ENCODE assay signal across 7 mouse cellular contexts in the genomic region with DNA sequence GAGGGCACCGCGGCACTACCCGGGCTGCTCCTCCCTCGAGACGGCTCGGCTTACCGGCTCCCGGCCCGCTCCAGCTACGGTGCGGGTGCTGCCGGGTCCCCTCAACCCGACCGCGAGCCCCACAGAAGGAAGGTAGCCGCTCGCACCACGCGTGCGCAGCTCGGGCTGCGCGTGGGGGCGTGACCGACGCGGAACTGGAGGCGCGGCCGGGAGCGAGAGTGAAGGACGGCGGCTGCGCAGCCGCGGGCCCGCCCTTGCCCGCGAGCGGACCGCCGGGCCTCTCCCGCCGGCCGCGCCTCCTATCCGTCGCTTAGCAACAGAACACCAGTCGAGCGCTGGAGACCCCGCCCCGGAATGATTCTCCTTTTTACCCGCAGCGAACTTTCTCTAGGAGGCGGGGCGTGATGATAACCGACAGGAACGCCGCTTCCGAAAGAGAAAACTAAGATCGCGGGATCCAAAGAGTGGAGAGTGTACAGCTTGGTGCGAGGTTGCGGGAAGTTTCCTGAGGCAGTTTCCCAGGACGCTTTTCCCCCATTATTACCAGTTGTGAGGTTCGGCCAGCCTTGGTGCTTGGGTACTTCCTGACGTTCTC. TPM values are rescaled to one million over a fixed set of nuclear protein-coding genes. Genes with fewer than 3 reads are reported as not detected.
A peak's percentile ranks its signal among the peaks of the same experiment; 100 is the strongest.
DNase-seq lines count a peak whose midpoint lies in the region; ATAC-seq and TF ChIP-seq lines count a peak whose summit lies in the region.

A gene (minus strand): TSS at position 144 of the 595 bp plus-strand sequence.

- peaks cover 7% of the 10 kb centered on the region; the same call in 1 of the 2 replicates for H3K27me3 ChIP-seq in embryonic facial prominence, embryonic 12.5 days
- no peaks in the 10 kb centered on the region for H3K27me3 ChIP-seq in heart, adult 2 months (ENCODE audit: control insufficient read depth, insufficient read depth, low read length)
- H3K27me3 ChIP-seq in limb, embryonic 13.5 days = peaks cover 14% of the 10 kb centered on the region
- peaks cover 12% of the 10 kb centered on the region for H3K27me3 ChIP-seq in midbrain, embryonic 16.5 days (ENCODE audit: control insufficient read depth, insufficient read depth, low read depth, low read length)

- TF ChIP-seq EP300 in heart, adult 2 months (IDR thresholded peaks at IDR 0.05; ENCODE audit: insufficient read depth, low read depth, low read length) = no peak

- peak; percentile 60; the same call in 1 of the 2 replicates for TF ChIP-seq POLR2A in heart, adult 2 months (IDR thresholded peaks at IDR 0.05; ENCODE audit: insufficient read depth, low read depth, low read length)

- peak; percentile 90 for DNase-seq in adrenal gland, postnatal 25 days
- DNase-seq in heart, adult 2 months = peak; percentile 92 to 95
- DNase-seq in kidney, adult 8-10 months = peak; percentile 93
- DNase-seq in spleen, postnatal 10 days (ENCODE audit: low spot score in 2 of 2) = peak; percentile 84 to 96

- peak within 1 kb of the TSS; percentile 71 for H3K4me3 ChIP-seq in embryonic facial prominence, embryonic 12.5 days
- H3K4me3 ChIP-seq in heart, adult 2 months = peak within 1 kb of the TSS; percentile 87
- peak within 1 kb of the TSS; percentile 67 for H3K4me3 ChIP-seq in limb, embryonic 13.5 days
- H3K4me3 ChIP-seq in midbrain, embryonic 16.5 days (ENCODE audit: low read depth, low read length) = peak within 1 kb of the TSS; percentile 80

- TF ChIP-seq CTCF in heart, adult 2 months (IDR thresholded peaks at IDR 0.05) = no peak

- no peaks in the 10 kb centered on the region for H3K9me3 ChIP-seq in embryonic facial prominence, embryonic 12.5 days
- no peaks in the 10 kb centered on the region for H3K9me3 ChIP-seq in limb, embryonic 13.5 days
- no peaks in the 10 kb centered on the region for H3K9me3 ChIP-seq in midbrain, embryonic 16.5 days (replicated peaks; ENCODE audit: control insufficient read depth, low read length, poor library complexity, severe bottlenecking)

- 1% methylated on average over 67 of the region's 67 CpGs for WGBS in embryonic facial prominence, embryonic 12.5 days
- under 1% methylated on average over 67 of the region's 67 CpGs for WGBS in heart, adult 2 months
- under 1% methylated on average over 65 of the region's 67 CpGs for WGBS in limb, embryonic 13.5 days
- WGBS in midbrain, embryonic 16.5 days = under 1% methylated on average over 53 of the region's 67 CpGs

- 0 out of 2 replicates have a peak, but pooled peaks cover 2% of the 10 kb centered on the region for H3K79me2 ChIP-seq in heart, adult 2 months (replicated peaks; ENCODE audit: control insufficient read depth, insufficient read depth, low read length)

- H3K9ac ChIP-seq in embryonic facial prominence, embryonic 12.5 days = peak within 1 kb of the TSS; percentile 65
- H3K9ac ChIP-seq in heart, adult 2 months (ENCODE audit: low read depth, low read length) = peak within 1 kb of the TSS; percentile 86
- H3K9ac ChIP-seq in limb, embryonic 13.5 days = peak within 1 kb of the TSS; percentile 70
- H3K9ac ChIP-seq in midbrain, embryonic 16.5 days (ENCODE audit: low read depth, low read length) = peak within 1 kb of the TSS; percentile 77

- H3K4me1 ChIP-seq in embryonic facial prominence, embryonic 12.5 days = no peaks in the 10 kb centered on the region
- no peaks in the 10 kb centered on the region; the same call in none of the 2 replicates for H3K4me1 ChIP-seq in heart, adult 2 months (ENCODE audit: control insufficient read depth, insufficient read depth, low read length)
- H3K4me1 ChIP-seq in limb, embryonic 13.5 days = peaks cover 5% of the 10 kb centered on the region; the same call in 1 of the 2 replicates
- peaks cover 9% of the 10 kb centered on the region for H3K4me1 ChIP-seq in midbrain, embryonic 16.5 days (ENCODE audit: control insufficient read depth, insufficient read depth, low read length)

- H3K27ac ChIP-seq in embryonic facial prominence, embryonic 12.5 days = no peak within 1 kb of the TSS
- peak within 1 kb of the TSS; percentile 79 for H3K27ac ChIP-seq in heart, adult 2 months
- no peak within 1 kb of the TSS for H3K27ac ChIP-seq in limb, embryonic 13.5 days
- H3K27ac ChIP-seq in midbrain, embryonic 16.5 days (ENCODE audit: low read length) = no peak within 1 kb of the TSS; the same call in 1 of the 2 replicates

- no peaks in the 10 kb centered on the region for H3K36me3 ChIP-seq in embryonic facial prominence, embryonic 12.5 days
- H3K36me3 ChIP-seq in heart, adult 2 months (ENCODE audit: control insufficient read depth, insufficient read depth, low read length) = no peaks in the 10 kb centered on the region
- no peaks in the 10 kb centered on the region for H3K36me3 ChIP-seq in limb, embryonic 13.5 days
- no peaks in the 10 kb centered on the region for H3K36me3 ChIP-seq in midbrain, embryonic 16.5 days (ENCODE audit: control insufficient read depth, insufficient read depth, low read length)

- H3K4me2 ChIP-seq in embryonic facial prominence, embryonic 12.5 days (replicated peaks) = peak within 1 kb of the TSS; percentile 98
- peak within 1 kb of the TSS; percentile 95 for H3K4me2 ChIP-seq in limb, embryonic 13.5 days (replicated peaks)
- peak within 1 kb of the TSS; percentile 98 for H3K4me2 ChIP-seq in midbrain, embryonic 16.5 days (ENCODE audit: low read length)

- peak; percentile 98 for ATAC-seq in embryonic facial prominence, embryonic 12.5 days (ENCODE audit: insufficient number of reproducible peaks, insufficient read depth, low FRiP score, low TSS enrichment)
- peak; percentile 98 for ATAC-seq in limb, embryonic 13.5 days (ENCODE audit: low FRiP score, low read depth)
- ATAC-seq in midbrain, embryonic 16.5 days = peak; percentile 99

- intact Hi-C loops in heart, adult 2 months (cut with DNase I) = loop anchor here (10.0 kb wide), 1 partner anchor 76 kb away; no protein-coding TSS in a partner anchor

RNA-seq across cellular contexts. Expression of the gene that starts here (rescaled TPM):
- 35.4 and 42.0 TPM in 2 replicates for total RNA-seq in adrenal gland, postnatal 25 days (2021)
- polyA plus RNA-seq in embryonic facial prominence, embryonic 12.5 days (2016; fragmentation: Nextera tagmentation; extraction: Ambion mirVana) = 6.5 and 8.5 TPM in 2 replicates
- 10 to 100 TPM; 31.4 to 34.9 TPM for total RNA-seq in heart, adult 2 months (2021)
- 3.2 and 7.8 TPM in 2 replicates for polyA plus RNA-seq in heart, adult 2 months (2012; rRNA removed)
- 7.9 and 8.3 TPM in 2 replicates for polyA plus RNA-seq in limb, embryonic 13.5 days (2015; fragmentation: Nextera tagmentation; extraction: Ambion mirVana)
- 8.7 and 9.4 TPM in 2 replicates for polyA plus RNA-seq in midbrain, embryonic 16.5 days (2015; fragmentation: Nextera tagmentation; extraction: Ambion mirVana)
